Mouse (Mus musculus) kidney, adult 18-20 months (tissue): Measurements from ENCODE around the gene AI593442.
A peak's percentile ranks its signal among the peaks of the same experiment; 100 is the strongest.

Source experiments
- DNase-seq: peaks from one replicate; pipeline ENCODE4 v3.0.0; 2021

Gene AI593442

GRCm38 (mm10) chr9:52679362-52679947 lies at the start of gene AI593442:
AI593442 (minus strand) TSS chr9:52679780.
- no peak for DNase-seq

GRCm38 (mm10) chr9:52728806-52729205 lies 49.2 kb upstream of the AI593442 start:
- no peak for DNase-seq

- no peak for DNase-seq
Measured at GRCm38 (mm10) chr9:52722626-52723025, 43.0 kb upstream of the AI593442 start.

- no peak for DNase-seq
Measured at GRCm38 (mm10) chr9:52719562-52719961, 40.0 kb upstream of the AI593442 start.

GRCm38 (mm10) chr9:52680036-52680435 lies 456 bp upstream of the AI593442 start:
- no peak for DNase-seq

GRCm38 (mm10) chr9:52678839-52679215 lies 753 bp downstream of the AI593442 start:
- DNase-seq: no peak

GRCm38 (mm10) chr9:52678179-52678838 lies 1.3 kb downstream of the AI593442 start:
- DNase-seq: no peak

GRCm38 (mm10) chr9:52676587-52676986 lies 3.0 kb downstream of the AI593442 start:
- peak; percentile 30 for DNase-seq

- no peak for DNase-seq
Measured at GRCm38 (mm10) chr9:52675937-52676336, 3.6 kb downstream of the AI593442 start.

- DNase-seq: no peak
Measured at GRCm38 (mm10) chr9:52661422-52661821, 18.2 kb downstream of the AI593442 start.

GRCm38 (mm10) chr9:52650341-52650951 lies 29.1 kb downstream of the AI593442 start:
- DNase-seq: no peak

- no peak for DNase-seq
Measured at GRCm38 (mm10) chr9:52645312-52645711, 34.3 kb downstream of the AI593442 start.

GRCm38 (mm10) chr9:52644626-52645025 lies 35.0 kb downstream of the AI593442 start:
- DNase-seq: no peak

GRCm38 (mm10) chr9:52644156-52644555 lies 35.4 kb downstream of the AI593442 start:
- no peak for DNase-seq

GRCm38 (mm10) chr9:52635991-52636390 lies 43.6 kb downstream of the AI593442 start:
- no peak for DNase-seq

GRCm38 (mm10) chr9:52623926-52624325 lies 55.7 kb downstream of the AI593442 start:
- DNase-seq: no peak
